Comparison of ENCODE assay signal across 16 mouse cellular contexts in genomic region chr6:61300975-61301374, GRCm38 (mm10).
A peak's percentile ranks its signal among the peaks of the same experiment; 100 is the strongest.
DNase-seq lines count a peak whose midpoint lies in the region; ATAC-seq lines count a peak whose summit lies in the region.
"Had no signal": no experiment of that assay in that cellular context is flagged by ENCODE, and none has a peak within 500 bp of the region (broad histone marks: within the 10 kb centered on the region; RNA-seq: fewer than 3 reads in every experiment).

No protein-coding gene starts in this region.

- no peak overlapping the region for H3K4me3 ChIP-seq in hindbrain, embryonic 12.5 days
- no peak overlapping the region for H3K4me3 ChIP-seq in hindbrain, embryonic 10.5 days
- no peak overlapping the region for H3K4me3 ChIP-seq in midbrain, embryonic 15.5 days
- no peak overlapping the region for H3K4me3 ChIP-seq in midbrain, embryonic 10.5 days
- no peak overlapping the region for H3K4me3 ChIP-seq in hindbrain, embryonic 13.5 days
- H3K4me3 ChIP-seq: embryonic facial prominence, embryonic 15.5 days; forebrain, embryonic 10.5 days; liver, embryonic 12.5 days had no signal

- no peaks in the 10 kb centered on the region for H3K36me3 ChIP-seq in hindbrain, embryonic 12.5 days
- no peaks in the 10 kb centered on the region for H3K36me3 ChIP-seq in hindbrain, embryonic 10.5 days
- no peaks in the 10 kb centered on the region for H3K36me3 ChIP-seq in midbrain, embryonic 15.5 days (replicated peaks)
- no peaks in the 10 kb centered on the region for H3K36me3 ChIP-seq in midbrain, embryonic 10.5 days
- H3K36me3 ChIP-seq in hindbrain, embryonic 13.5 days: no peaks in the 10 kb centered on the region
- H3K36me3 ChIP-seq: embryonic facial prominence, embryonic 15.5 days; forebrain, embryonic 10.5 days; liver, embryonic 12.5 days had no signal

- no peaks in the 10 kb centered on the region for H3K27me3 ChIP-seq in hindbrain, embryonic 12.5 days
- no peaks in the 10 kb centered on the region for H3K27me3 ChIP-seq in hindbrain, embryonic 10.5 days (ENCODE audit: insufficient read depth, poor library complexity, severe bottlenecking)
- no peaks in the 10 kb centered on the region for H3K27me3 ChIP-seq in midbrain, embryonic 15.5 days (replicated peaks)
- H3K27me3 ChIP-seq in midbrain, embryonic 10.5 days (ENCODE audit: low read depth, poor library complexity, severe bottlenecking): no peaks in the 10 kb centered on the region
- no peaks in the 10 kb centered on the region for H3K27me3 ChIP-seq in hindbrain, embryonic 13.5 days
- H3K27me3 ChIP-seq: embryonic facial prominence, embryonic 15.5 days; liver, embryonic 12.5 days had no signal

- H3K9ac ChIP-seq in hindbrain, embryonic 12.5 days: no peak overlapping the region
- no peak overlapping the region for H3K9ac ChIP-seq in midbrain, embryonic 15.5 days
- no peak overlapping the region for H3K9ac ChIP-seq in hindbrain, embryonic 13.5 days
- H3K9ac ChIP-seq: embryonic facial prominence, embryonic 15.5 days; liver, embryonic 12.5 days had no signal

- no peak overlapping the region for H3K4me2 ChIP-seq in hindbrain, embryonic 12.5 days (replicated peaks)
- no peak overlapping the region for H3K4me2 ChIP-seq in midbrain, embryonic 15.5 days
- no peak overlapping the region for H3K4me2 ChIP-seq in hindbrain, embryonic 13.5 days
- H3K4me2 ChIP-seq: embryonic facial prominence, embryonic 15.5 days; liver, embryonic 12.5 days had no signal

- no peak for DNase-seq in hindbrain, embryonic 10.5 days (ENCODE audit: low spot score)
- no peak for DNase-seq in midbrain, embryonic 10.5 days (ENCODE audit: low spot score)
- no peak for DNase-seq in lung, postnatal 25 days (ENCODE audit: low spot score)
- DNase-seq: gastrocnemius, postnatal 36 days; kidney, adult 11 months; layer of hippocampus, adult 9-11 months; lung, adult 2 months; lung, postnatal 36 days; thymus, postnatal 14 days had no signal

- 75% methylated on average over 7 of the region's 7 CpGs for WGBS in hindbrain, embryonic 12.5 days
- WGBS in hindbrain, embryonic 10.5 days: 75% methylated on average over 7 of the region's 7 CpGs
- WGBS in midbrain, embryonic 15.5 days: 73% methylated on average over 7 of the region's 7 CpGs
- 80% methylated on average over 7 of the region's 7 CpGs for WGBS in midbrain, embryonic 10.5 days
- 72% methylated on average over 7 of the region's 7 CpGs for WGBS in hindbrain, embryonic 13.5 days

- no peaks in the 10 kb centered on the region for H3K9me3 ChIP-seq in hindbrain, embryonic 12.5 days (replicated peaks)
- no peaks in the 10 kb centered on the region for H3K9me3 ChIP-seq in hindbrain, embryonic 10.5 days
- no peaks in the 10 kb centered on the region for H3K9me3 ChIP-seq in midbrain, embryonic 15.5 days
- no peaks in the 10 kb centered on the region for H3K9me3 ChIP-seq in midbrain, embryonic 10.5 days (replicated peaks)
- no peaks in the 10 kb centered on the region for H3K9me3 ChIP-seq in hindbrain, embryonic 13.5 days
- H3K9me3 ChIP-seq: embryonic facial prominence, embryonic 15.5 days; forebrain, embryonic 10.5 days; liver, embryonic 12.5 days had no signal

- H3K27ac ChIP-seq in hindbrain, embryonic 12.5 days: no peak overlapping the region
- no peak overlapping the region for H3K27ac ChIP-seq in hindbrain, embryonic 10.5 days
- no peak overlapping the region for H3K27ac ChIP-seq in midbrain, embryonic 15.5 days
- H3K27ac ChIP-seq in midbrain, embryonic 10.5 days (replicated peaks): no peak overlapping the region
- H3K27ac ChIP-seq in hindbrain, embryonic 13.5 days: no peak overlapping the region
- H3K27ac ChIP-seq: embryonic facial prominence, embryonic 15.5 days; forebrain, embryonic 10.5 days; liver, embryonic 12.5 days had no signal

- H3K4me1 ChIP-seq in hindbrain, embryonic 12.5 days: no peaks in the 10 kb centered on the region
- no peaks in the 10 kb centered on the region for H3K4me1 ChIP-seq in hindbrain, embryonic 10.5 days (replicated peaks)
- H3K4me1 ChIP-seq in midbrain, embryonic 15.5 days: no peaks in the 10 kb centered on the region
- H3K4me1 ChIP-seq in midbrain, embryonic 10.5 days: no peaks in the 10 kb centered on the region
- H3K4me1 ChIP-seq in hindbrain, embryonic 13.5 days (replicated peaks): peaks cover 9% of the 10 kb centered on the region
- H3K4me1 ChIP-seq: forebrain, embryonic 10.5 days; liver, embryonic 12.5 days had no signal

- ATAC-seq in hindbrain, embryonic 12.5 days (ENCODE audit: low FRiP score): peak; percentile 38; the same call in 1 of the 2 replicates
- ATAC-seq in midbrain, embryonic 15.5 days (replicated peaks): 0 out of 2 replicates have a peak, but pooled peaks have one; percentile 24
- 0 out of 2 replicates have a peak, but pooled peaks have one; percentile 47 for ATAC-seq in hindbrain, embryonic 13.5 days (ENCODE audit: low FRiP score)
- no peak for ATAC-seq in megakaryocyte-erythroid progenitor cell, adult 5-6 weeks (replicated peaks; ENCODE audit: low FRiP score, low TSS enrichment, poor library complexity, severe bottlenecking)
- ATAC-seq: liver, embryonic 12.5 days had no signal
